Mouse (Mus musculus) embryonic fibroblast, embryonic 13.5 days (primary cell): ENCODE measurements around the gene Hebp2.

Experiments
- CTCF ChIP-seq: IDR thresholded peaks from 2 replicates; pipeline ENCODE4 v1.5.1; 2011; ENCODE audit warnings: mild to moderate bottlenecking, control low read depth, low read length, moderate library complexity, borderline replicate concordance; ENCODE audit not compliant: insufficient read depth
- POLR2A ChIP-seq: IDR thresholded peaks from 2 replicates; pipeline ENCODE4 v1.6.1; 2011; ENCODE audit warnings: low read depth, mild to moderate bottlenecking, control low read depth, low read length, moderate library complexity

DNA sequence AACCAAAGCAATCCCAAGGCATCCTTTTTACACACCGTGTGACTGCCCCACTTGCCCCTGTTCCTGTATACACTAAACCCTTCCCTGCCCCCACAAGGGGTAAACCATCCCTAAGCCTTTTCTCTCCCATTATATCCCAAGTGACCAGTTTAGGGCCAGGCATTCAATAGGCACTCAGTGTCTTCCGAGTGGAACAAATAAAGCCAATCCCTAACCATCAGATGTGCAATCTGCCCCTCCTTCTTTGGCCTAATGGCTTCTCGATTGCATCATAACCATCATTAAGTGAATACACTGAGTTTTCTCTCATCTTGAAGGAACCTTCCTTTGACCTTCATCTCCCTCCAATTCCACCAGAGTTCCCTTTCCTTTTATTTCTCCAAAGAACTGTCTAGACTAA lies 43.9 kb downstream of the Hebp2 start:
- TF ChIP-seq CTCF (no peak), POLR2A (no peak)
